Mouse (Mus musculus) testis, adult 2 months (tissue): ENCODE measurements around the gene Gtf3c3. TPM values are rescaled to one million over a fixed set of nuclear protein-coding genes. Genes with fewer than 3 reads are reported as not detected.

ENCODE experiments used
- H3K27ac ChIP-seq: fragments of 200-500 bp; 2 replicates; pipeline ENCODE4 v1.5.1; 2012; ENCODE audit warnings: low read depth, low read length; ENCODE audit not compliant: control insufficient read depth, insufficient read depth
- H3K27me3 ChIP-seq: fragments of 200-500 bp; 2 replicates; pipeline ENCODE4 v1.6.1; 2012; ENCODE audit warnings: mild to moderate bottlenecking, low read length, moderate library complexity; ENCODE audit not compliant: control insufficient read depth, insufficient read depth
- H3K36me3 ChIP-seq: fragments of 200-500 bp; 2 replicates; pipeline ENCODE4 v1.6.1; 2012; ENCODE audit warnings: mild to moderate bottlenecking, low read length; ENCODE audit not compliant: control insufficient read depth, insufficient read depth
- H3K4me1 ChIP-seq: fragments of 200-500 bp; 2 replicates; pipeline ENCODE4 v1.6.1; 2012; ENCODE audit warnings: low read length; ENCODE audit not compliant: control insufficient read depth, insufficient read depth
- H3K4me3 ChIP-seq: fragments of 200-500 bp; 2 replicates; pipeline ENCODE4 v1.5.1; 2012; ENCODE audit warnings: low read depth, mild to moderate bottlenecking, low read length, moderate library complexity, mixed read lengths; ENCODE audit not compliant: control insufficient read depth
- CTCF ChIP-seq: fragments of 200-500 bp; IDR thresholded peaks from 2 replicates; pipeline ENCODE4 v1.5.1; 2012; ENCODE audit warnings: low read depth, mild to moderate bottlenecking, inconsistent platforms, low read length, moderate library complexity; ENCODE audit not compliant: control insufficient read depth, insufficient read depth, insufficient replicate concordance
- POLR2A ChIP-seq: fragments of 200-500 bp; IDR thresholded peaks from 2 replicates; pipeline ENCODE4 v1.6.1; 2012; ENCODE audit warnings: low read depth, mild to moderate bottlenecking, inconsistent platforms, low read length, moderate library complexity; ENCODE audit not compliant: control insufficient read depth
- polyA plus RNA-seq: library from polyadenylated mRNA; depleted of rRNA; stranded (reverse); fragments of >200 nt; gene quantifications from 2 replicates; pipeline ENCODE4 v1.2.3, GENCODE M21; 2012; rRNA removed

The Gtf3c3 gene
- 4.4 and 5.3 TPM in 2 replicates for polyA plus RNA-seq

DNA sequence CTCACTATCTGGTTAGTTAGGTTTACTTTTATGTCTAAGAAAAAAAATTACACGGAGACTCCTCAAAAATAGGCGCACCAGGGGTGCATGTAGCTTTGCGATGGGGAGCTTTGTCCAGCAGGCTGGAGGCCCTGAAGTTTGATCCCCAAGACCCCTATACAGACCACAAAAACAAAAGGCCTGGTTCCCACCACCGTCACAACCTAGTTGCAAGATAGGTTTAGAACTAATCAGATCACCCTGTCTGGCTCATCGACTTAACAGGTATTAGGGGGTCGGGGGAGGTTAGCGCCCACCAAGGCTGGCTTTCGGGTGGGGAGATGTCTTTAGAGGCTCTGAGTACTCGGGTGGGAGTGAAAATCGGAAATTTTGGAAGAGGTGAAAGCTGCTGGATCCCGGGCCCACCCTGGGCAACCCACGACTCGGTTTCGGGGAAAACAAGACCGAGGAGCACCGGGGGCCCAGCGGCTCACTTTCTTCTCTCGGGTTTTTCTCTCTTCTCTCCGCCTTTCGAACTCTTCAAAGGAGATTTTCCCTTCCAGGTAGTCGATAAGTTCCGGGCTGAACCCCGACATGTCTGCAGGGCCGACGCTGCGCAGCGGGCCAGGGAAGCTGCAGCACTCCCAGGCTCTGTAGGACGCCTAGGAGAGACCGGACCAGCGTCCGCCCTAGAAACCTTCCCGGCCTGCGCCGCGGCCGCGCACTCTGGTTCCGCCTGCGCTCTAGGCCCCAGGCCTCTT, at the start of gene Gtf3c3:
Gene Gtf3c3, minus strand, starts transcription at position 632 of the 740 bp plus-strand sequence.
- TF ChIP-seq POLR2A (peak; percentile 93), CTCF (no peak)
- H3K4me3 ChIP-seq = peak within 1 kb of the TSS; percentile 99
- H3K27me3 ChIP-seq = no peaks in the 10 kb centered on the region
- peak within 1 kb of the TSS; percentile 72; the same call in 1 of the 2 replicates for H3K27ac ChIP-seq
- H3K36me3 ChIP-seq = no peaks in the 10 kb centered on the region; the same call in 1 of the 2 replicates
- H3K4me1 ChIP-seq = peaks cover 2% of the 10 kb centered on the region; the same call in 1 of the 2 replicates

DNA sequence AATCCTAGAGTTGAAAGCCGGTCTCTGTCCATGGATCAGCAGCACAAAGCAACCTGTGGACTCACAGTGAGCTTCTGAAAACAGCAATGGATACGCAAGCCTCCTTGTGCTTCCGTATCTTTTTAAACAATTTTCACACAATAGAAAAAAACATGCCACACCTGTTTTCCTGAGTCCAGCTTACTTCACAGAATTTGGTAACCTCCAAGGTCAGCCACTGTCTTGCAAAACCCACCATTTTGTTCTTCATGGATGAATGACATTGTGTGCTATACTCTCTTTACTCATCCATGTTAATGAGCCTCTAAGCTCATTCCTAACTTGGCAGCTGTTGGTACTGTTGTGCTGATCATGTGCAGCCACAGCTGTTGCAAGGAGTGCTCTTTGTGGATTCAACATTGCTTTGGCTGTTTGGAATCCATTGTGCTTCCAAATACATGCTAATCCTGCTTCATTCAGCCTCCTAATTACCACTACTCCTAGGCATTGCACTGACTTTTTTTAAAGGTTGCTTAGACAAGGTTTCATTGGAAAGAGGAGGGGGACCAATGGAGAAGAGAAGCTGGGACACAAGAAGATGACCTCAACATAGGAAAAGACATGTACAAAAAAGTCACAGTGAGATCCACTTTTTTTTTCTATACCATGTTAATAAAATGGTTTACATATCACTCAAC, 46.1 kb upstream of the Gtf3c3 start:
- TF ChIP-seq POLR2A (no peak), CTCF (no peak)
- no peaks in the 10 kb centered on the region for H3K4me1 ChIP-seq
- no peak overlapping the region for H3K4me3 ChIP-seq
- no peak overlapping the region for H3K27ac ChIP-seq
- no peaks in the 10 kb centered on the region for H3K36me3 ChIP-seq
- no peaks in the 10 kb centered on the region for H3K27me3 ChIP-seq

DNA sequence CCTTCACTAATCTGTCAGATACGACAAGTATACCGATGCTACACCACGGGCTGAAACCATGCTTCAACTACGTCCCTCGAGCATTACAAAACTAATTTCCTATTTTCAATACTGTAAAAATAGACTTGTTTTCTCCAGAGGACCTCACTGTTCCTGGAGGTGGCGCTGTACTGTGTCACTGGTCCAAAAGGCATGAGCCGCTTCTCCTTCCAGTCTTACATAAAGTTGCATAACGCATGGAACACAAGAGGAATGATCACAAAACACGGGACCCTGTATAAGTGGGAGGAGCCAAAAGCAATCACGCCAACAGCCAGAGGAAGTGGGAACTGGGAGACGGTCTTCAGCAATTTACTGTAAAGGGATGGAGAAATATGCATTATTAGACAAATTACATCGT, 41.7 kb upstream of the Gtf3c3 start:
- Histone ChIP-seq H3K36me3 (no peaks in the 10 kb centered on the region), H3K27me3 (no peaks in the 10 kb centered on the region), H3K4me1 (no peaks in the 10 kb centered on the region), H3K4me3 (no peak overlapping the region), H3K27ac (no peak overlapping the region)
- TF ChIP-seq POLR2A (no peak), CTCF (no peak)

DNA sequence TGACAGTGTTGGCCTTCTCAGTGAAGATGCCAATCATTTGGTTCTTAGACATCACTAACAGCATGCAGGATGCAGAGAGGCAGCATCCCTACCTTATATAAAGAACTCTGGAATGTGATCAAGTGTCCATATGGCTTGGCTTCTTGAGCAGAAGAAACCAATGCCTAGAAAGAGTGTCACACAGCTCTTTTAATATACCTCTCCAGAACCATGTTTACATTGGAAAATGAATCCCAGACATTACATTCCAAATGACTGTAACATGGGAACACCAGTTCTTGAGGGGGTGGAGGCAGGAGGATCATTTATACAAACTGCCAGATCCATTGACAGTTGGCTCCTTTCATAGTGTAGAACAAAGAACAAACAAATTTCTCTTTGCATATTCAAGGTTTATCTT, 29.9 kb upstream of the Gtf3c3 start:
- H3K36me3 ChIP-seq = no peaks in the 10 kb centered on the region
- no peak overlapping the region for H3K27ac ChIP-seq
- no peak overlapping the region for H3K4me3 ChIP-seq
- H3K4me1 ChIP-seq = no peaks in the 10 kb centered on the region
- no peaks in the 10 kb centered on the region for H3K27me3 ChIP-seq
- no peak for TF ChIP-seq POLR2A
- no peak for TF ChIP-seq CTCF

DNA sequence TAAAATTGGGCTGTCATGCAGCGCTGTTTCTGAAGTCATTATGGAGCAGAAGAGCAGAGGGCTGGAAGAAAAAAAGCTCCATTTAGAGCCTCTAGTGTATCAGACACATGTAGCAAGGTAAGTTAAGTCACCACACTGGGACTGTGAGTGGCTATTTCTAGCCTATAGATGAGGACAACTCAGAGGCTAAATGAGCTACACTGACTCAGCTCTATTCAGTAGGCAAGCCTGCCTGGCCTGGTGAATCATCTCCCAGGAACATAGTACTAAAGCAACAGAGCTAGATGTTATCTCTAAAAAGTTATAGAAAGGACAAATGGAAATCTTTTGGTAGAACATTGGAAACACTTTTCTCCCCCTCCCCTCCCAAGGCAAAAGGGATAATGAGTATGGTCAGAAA, 28.6 kb upstream of the Gtf3c3 start:
- Histone ChIP-seq H3K36me3 (no peaks in the 10 kb centered on the region), H3K27me3 (no peaks in the 10 kb centered on the region), H3K4me3 (no peak overlapping the region), H3K27ac (no peak overlapping the region), H3K4me1 (no peaks in the 10 kb centered on the region)
- TF ChIP-seq POLR2A (no peak), CTCF (no peak)

DNA sequence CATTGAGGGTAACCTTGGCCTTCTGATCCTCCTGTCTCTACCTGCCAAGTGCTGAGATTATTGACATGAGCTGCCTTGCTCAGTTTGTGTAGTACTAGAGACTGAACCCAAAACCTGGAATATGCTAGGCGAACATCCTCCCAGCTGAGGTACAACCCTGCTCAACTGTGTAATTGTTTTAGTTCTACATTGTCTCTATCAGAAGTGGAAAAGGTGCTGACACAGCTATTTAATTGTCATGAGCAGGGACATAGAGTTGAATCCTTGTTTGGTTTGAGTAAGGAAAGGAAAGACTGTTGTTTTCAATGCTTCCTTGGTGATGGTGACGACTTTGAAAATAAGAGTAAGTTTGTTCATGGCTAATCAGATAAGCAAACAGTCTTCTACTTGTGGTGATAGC, 13.3 kb upstream of the Gtf3c3 start:
- Histone ChIP-seq H3K27me3 (no peaks in the 10 kb centered on the region), H3K36me3 (no peaks in the 10 kb centered on the region), H3K4me3 (no peak overlapping the region), H3K4me1 (no peaks in the 10 kb centered on the region), H3K27ac (no peak overlapping the region)
- no peak for TF ChIP-seq POLR2A
- no peak for TF ChIP-seq CTCF

DNA sequence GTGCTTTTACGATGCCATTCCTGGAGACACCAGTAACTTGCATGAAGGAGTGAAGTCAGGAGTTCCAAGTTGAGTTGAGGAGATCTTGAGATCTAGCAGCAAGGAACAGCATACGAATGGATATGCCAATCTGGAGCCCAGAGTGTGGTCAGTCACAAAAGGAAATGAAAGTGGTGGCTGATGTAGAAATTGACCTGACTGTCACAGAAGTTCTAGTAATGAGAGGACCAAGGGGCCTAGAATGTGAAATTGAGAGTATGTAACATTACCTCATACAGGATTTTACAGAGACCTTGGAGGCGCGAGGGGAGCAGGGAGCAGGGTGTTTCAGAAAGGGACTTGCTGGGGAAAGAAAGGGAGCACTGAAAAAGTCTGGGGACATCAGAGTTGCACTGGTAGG, 10.1 kb upstream of the Gtf3c3 start:
- TF ChIP-seq POLR2A = no peak
- TF ChIP-seq CTCF = no peak
- Histone ChIP-seq H3K27me3 (no peaks in the 10 kb centered on the region), H3K4me3 (no peak overlapping the region), H3K36me3 (no peaks in the 10 kb centered on the region), H3K4me1 (no peaks in the 10 kb centered on the region), H3K27ac (no peak overlapping the region)
